Mouse (Mus musculus) embryo, embryonic 10.5 days (tissue): ENCODE measurements around the gene Serpinh1.
"Not testable (repeated sequence)": the region's sequence is repeated elsewhere in the genome, so short reads cannot be mapped to it uniquely, and the experiment has no call there.

ENCODE experiments used
- DNase-seq: peaks from one replicate; pipeline ENCODE4 v3.0.0-alpha.2; 2015; ENCODE audit warnings: low spot score

The Serpinh1 gene

DNA sequence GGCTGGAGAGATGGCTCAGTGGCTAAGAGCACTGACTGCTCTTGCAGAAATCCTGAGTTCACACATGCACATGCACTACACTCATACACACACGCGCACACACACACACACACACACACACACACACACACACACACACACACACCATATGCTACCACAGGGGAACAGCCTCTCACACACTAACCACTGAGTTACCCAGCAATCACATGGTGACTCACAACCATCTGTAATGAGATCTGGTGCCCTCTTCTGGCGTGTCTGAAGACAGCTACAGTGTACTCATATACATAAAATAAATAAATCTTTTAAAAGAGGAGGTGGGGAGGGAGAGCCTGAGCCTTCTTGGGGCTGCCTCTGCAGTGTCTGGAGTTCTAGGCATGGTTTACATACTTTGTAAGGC lies 21.3 kb upstream of the Serpinh1 start:
- not testable (repeated sequence) for DNase-seq

DNA sequence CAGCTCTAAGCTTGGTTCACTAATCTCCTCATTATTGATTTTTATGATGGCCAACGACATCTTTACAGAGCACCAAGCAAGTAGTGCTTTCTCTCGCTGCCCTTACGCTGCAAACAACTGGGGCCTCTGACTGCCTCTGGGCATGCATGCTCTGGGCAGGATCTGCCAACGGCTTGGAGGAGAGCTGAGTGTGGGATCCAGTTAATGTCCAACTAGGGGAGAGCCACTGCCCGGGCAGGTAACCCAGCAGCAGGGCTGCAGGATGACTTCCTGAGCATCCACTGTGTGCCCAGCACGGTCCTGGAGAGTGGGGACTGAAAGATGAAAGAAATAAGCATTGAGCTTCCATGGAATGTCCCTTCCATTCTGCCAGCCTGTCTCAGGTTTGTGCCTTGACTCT lies 13.7 kb upstream of the Serpinh1 start:
- no peak for DNase-seq

DNA sequence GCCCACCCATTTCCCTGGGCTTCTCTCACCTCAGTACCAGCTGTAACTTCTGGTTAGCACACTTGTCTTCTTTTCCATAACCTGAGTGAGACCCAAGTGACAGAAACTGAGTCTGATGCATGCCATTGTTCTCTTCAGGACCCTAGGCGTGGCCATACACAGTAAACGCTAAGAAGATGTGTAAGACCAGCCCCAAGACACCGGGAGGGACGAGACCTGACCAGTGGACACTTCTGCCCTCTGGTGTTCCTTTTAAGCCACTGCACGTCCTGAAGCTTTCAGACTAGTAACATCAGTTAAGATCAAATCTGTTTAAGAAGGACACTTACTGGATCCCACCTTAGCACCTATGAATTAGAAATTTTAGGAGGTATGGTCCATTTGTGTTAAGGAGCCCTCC lies 12.0 kb upstream of the Serpinh1 start:
- DNase-seq = peak; percentile 95

DNA sequence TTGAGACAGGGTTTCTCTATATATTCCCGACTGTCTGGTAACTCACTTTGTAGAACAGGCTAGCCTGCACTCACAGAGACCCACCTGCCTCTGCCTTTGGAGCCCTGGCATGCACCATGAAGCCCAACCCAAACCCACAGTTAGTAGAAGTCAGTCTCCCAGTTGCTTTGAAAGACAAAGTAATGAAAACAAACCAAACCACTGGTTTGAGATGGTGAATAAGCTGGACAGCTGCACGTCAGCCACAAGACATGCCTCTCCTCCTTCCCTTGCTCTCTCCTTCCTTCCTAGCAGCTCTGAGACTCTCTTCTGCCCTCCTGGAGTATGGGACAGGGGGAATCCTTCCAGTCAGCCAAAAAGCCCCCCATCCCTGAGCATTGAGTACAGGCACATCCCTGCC lies 9.1 kb upstream of the Serpinh1 start:
- DNase-seq = no peak

DNA sequence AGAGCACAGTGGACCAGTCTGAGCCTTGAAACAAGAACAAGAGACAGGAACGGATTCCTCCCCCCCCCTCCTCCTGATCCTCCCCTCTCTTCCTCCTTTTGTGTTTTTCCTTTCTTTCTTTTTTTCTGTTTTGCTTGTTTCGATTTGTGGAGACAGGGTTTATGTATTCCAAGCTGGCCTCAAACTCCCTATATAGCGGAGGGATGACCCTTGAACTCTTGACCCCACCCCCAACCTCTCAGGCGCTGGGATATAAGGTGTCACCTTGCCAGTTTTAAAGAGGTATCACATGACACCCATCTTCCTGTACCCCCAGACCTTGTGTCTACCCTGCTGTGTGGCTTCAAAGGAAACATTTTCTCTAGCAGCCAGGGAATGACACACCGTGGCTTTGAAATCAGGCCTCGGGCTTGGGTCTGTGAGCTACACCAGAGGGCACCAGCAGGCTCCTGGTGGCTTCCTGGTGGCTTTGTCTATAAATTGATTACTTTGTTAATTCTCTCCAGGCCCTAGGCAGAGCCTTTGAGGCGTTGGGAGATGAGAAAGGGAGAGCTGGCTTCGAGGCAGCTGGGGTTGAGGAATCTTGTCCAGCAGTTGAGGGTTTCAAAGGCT lies 7.9 kb upstream of the Serpinh1 start:
- peak; percentile 65 for DNase-seq

DNA sequence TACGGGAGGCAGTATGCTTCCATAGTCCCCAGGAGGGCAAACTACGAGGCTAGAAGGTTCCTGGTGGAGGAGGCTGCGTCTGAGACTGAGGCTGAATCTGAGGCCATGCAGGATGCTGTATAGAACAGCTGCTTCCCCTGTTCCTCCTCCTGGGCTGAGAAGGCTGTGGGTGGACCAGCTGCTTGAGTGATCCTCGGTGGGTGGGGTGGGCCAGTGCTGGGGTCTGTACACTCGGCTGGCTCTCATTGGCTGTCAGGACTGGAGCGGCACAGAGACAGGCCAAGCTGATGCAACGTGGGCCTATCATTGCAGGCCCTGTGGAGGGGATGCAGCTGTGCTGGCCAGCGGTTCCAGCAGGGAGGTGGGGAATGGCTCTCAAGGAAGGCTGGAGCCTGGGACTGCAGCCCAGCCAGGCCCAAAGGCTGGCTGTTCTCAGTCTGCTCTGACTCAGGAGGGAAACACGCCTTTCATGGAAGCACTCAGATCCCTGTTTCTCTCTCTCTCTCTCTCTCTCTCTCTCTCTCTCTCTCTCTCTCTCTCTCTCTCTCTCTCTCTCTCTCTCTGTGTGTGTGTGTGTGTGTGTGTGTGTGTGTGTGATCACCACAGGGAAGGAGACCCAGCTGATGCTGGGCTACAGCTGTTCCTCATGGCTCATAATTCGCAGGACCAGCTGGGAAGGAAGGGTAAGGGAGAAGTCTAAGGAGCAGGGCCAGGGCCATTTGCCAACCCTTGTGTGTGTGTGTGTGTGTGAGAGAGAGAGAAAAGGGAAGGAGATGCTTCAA lies 7.2 kb upstream of the Serpinh1 start:
- DNase-seq = peak; percentile 96

DNA sequence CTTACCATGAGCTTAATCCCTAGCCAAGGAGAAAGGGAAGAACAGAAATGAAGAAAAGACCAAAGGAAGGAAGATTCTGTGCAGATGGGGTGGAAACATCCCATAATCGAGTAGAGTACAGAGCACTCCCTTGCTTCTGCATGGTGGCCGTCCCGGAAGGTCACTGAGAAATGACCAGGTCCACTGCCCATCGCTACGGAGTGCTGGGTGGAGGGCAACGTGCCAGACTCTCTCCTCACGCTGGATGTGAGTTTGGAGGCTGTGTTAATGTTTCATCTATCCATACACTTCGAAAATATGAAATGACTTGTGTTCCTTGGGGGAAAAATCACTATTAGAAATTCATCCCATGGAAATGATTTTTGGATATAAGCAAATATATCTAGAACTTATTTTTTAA lies 5.3 kb upstream of the Serpinh1 start:
- no peak for DNase-seq

DNA sequence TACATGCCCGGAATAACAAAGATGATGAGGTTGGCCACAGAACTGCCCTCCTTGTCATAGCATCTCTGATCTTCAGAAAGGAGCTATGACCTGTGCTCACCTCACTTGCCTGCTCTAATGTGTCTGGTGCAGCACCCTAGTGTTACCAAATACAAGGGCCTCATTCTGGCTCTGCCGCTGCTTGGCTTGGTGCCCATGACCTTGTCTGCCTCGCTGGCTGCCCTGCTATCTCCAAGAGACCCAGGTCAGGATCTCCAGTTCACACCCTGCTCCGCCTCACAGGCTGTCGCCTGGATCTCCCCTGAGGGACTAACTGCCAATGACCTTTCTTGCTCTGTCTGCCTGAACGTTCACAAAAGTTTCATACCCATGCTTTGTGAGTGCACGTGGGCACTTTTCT lies 4.2 kb upstream of the Serpinh1 start:
- DNase-seq = no peak

DNA sequence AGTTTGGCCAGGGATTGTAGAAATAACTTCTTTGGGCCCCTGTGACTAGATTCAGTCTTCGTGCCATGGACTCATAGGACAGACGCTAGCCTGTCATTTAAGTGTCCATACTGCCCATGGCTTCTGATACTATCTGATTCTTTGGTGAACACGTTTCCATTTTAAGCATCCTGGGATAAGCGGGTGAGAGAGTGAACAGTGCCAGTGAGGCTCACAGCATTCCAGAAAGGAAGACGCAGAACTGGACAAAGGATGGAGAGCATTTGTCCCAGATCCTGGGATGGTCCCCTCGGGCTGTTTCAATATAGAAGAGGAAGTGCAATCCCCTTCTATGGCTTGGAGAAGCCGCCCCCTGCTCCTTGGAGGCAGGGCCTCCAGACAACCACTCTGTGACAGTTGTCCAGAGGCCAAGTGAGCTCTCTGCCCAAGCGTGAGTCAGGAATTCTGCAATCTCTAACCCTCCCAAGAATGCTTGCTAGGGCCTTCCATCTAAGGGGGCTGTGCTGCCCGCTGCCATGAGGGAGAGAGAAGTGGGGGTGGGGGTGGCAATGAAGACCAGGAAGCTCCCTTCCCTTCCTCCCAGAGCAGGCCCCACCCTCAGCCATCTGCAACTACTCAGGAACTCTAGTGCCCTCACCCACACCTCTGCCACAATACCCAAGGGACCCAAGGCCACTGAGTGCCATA lies 3.3 kb upstream of the Serpinh1 start:
- peak; percentile 48 for DNase-seq

DNA sequence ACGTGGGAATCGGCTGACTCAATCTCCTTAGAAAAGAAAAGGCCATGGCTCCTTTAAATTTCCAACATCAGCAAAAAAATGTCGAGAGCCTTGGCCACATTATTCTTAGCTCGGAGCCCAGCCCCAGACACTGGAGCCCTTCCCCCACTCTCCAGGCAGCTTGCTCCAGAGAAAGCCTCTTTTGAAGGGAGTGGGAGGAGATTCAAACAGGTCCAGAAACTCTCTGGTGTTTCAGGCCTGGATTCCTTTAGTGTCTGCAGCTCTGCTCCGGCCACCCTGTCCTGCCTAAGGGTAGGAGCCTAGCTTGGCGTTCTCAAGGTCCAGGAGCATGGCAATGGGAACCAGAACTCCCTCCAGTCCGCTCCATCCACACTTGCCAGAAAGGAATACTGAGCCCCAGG lies 2.7 kb upstream of the Serpinh1 start:
- DNase-seq = peak; percentile 93

DNA sequence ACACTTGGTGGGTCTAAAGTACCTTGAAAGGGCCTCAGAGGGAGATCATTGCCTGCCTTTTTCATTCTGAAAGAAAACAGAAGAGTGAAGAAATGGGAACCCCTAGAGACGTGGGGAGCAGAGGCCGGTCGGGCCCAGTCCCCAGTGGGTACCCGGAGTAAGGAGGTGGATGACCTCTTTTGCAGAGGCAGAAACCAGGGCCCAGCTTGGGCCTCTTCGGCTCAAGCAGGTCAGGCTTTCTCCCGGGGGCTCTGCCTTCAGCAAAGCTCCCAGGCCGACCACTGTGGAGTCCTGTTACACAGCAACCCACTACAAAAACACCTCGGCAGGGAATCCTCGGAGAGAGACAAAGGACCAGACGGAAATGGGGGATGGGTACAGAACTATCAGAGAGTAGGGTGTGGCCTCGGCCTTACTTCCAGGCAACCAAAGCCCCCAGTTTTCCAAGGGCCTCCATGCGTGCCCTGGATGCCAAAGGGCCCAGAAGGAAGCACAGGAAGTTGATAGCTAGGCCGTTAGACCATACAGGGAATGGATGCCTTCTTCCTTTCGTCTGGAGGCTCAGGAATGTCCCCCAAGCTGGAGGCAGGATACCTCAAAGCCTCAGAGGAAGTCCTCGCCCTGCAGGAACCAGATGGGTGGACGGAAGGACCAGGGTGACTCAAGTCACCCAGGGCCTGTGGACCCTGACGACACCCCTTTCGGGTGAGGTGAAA lies 1.1 kb downstream of the Serpinh1 start:
- peak; percentile 90 for DNase-seq

DNA sequence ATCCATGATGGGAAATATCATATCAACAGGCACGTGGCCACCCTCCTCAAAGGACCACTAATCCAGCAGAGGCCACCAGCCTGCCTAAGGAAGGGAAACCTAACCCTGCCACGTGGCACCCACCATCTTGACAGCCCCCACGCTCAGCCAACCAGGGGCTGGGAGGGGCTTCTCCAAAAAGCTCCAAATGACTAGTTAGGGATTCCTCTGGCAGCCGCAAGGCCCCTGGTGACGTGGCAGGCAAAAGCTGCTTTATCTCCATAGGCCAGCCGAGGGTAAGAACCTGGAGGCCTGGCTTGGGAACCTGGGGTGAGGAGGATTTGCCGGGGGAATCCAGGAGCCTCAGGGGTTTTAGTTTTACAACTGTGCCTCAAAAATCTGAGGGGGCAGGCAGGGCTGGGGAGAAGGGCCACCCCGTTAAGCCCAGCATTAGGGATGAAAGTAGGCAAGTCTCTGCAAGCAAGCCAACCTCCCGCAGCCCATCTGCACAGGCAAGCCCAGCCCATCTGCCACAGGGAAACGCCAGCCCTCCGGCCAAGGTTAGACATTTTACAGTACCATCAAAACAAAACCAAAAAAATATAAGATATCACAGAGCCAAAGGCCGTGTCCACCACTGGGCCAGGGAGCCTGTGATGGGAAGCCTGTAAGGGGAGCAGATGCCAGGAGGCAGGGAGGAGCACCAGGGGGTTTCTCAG lies 1.8 kb downstream of the Serpinh1 start:
- peak; percentile 69 for DNase-seq

DNA sequence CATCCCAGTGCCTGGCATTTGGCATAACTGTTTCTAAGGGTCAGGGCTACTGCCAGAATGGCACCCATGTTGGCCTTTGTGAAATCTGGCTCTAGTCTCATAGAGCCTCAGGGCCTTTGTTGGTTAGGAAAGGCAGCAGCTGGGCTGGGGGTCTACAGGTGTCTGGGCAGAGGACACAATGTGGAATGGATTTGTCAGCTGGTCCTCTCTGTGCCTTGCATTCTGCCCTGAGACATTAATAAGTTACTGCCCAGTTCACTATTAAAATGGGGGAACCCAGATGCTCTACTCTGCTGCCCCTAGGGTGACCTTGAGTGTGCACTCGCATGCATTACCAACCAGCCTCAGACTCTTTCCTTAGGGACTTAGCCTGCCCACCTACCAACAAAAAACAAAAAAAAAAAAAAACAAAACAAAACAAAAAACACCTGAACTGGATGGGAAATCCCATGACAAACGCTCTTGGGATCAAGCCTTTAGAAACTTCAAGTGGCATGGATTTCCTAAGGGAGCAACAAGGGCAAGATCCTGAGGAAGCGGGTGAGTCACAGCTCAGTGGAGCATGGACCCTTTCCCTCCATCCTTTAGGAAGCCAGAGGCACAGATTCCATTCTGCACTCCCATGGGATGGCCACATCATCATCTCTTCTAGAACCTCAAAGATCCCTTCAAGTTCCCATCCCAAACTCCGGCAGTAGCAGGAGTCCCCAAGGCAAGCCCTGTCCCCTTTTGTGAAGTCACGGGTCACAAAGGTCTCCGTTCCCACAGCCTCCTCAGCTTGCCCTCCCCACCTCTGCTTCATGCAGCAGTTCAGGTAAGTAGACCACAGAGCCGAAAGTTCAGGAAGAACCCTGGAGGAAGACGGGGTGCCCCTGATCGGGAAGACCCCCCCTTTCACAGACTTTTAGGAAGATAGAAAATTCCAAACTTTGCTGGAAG lies 3.0 kb downstream of the Serpinh1 start:
- DNase-seq = no peak

DNA sequence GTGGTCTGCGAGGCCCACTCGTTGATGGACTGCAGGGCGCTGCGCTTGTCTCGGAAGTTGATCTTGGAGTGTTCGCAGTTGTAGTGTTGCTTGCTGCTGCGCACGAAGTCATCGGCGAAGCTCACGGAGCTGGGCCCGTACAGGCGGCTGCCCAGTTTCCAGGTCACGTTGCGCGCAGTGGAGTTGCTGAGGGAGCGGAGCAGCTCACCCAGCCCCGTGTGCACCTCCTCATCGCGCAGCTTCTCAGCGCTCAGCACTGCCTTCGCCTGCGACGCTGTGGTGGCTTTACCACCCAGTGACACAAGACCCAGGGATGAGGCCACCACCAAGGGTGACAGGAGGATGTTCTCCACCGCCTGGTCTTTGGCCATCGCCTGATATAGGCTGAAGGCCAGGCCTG lies 4.2 kb downstream of the Serpinh1 start:
- DNase-seq = no peak

DNA sequence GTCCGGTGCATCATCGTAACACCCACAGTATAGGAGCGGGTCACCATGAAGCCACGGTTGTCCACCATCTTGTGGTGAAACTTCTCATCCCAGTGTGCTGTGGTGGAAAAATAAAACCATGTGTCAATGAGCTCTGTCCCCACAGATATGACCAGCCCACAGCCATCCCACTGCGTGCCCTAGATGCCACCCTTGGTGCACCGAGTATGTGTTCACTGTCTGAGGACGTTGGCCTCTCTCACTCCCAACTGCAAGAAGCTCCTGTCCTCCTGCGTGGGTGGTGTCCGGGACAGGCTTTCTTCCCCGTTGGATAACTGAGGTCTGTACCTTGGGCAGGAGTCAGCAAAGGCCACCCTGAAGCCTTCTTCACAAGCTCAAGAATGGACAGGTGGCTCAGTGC lies 5.8 kb downstream of the Serpinh1 start:
- DNase-seq = no peak

DNA sequence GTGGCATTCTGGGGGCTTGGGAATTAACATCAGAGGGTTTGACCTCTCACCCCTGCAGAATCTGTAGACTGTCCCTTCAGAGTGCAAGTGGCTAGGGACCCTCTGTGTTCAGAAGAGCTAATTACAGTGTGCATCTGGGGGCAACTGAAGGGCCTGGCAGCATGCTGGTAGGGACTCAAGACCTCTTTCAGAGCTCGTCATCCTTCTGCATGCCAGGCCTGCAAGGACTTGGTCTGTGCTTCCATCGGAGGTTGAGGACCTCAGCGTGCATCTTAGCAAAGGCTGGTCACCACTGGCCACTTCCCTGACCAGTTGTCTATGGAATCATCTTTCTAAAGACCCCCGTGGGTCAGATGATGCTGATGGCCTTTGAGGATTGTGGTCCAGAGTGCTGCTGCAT lies 9.5 kb downstream of the Serpinh1 start:
- DNase-seq = no peak

DNA sequence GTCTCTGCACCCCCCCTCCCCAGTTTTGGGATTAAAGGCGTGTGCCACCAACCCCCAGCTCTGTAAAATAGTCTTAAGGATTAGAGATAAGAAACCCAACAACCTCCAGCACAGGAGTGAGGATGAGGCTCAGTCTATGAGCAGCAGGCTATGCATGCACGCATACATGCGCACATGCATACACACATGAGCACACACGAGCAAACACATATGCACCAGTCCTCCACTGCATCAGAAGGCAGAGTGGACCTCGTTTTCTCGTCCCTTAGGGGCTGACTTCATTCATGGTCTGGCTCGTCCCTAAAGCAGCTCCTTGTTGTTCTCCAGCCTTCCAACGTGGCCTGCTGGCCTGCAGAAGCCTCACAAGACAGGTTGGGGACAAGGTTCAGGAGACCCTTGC lies 12.3 kb downstream of the Serpinh1 start:
- no peak for DNase-seq

DNA sequence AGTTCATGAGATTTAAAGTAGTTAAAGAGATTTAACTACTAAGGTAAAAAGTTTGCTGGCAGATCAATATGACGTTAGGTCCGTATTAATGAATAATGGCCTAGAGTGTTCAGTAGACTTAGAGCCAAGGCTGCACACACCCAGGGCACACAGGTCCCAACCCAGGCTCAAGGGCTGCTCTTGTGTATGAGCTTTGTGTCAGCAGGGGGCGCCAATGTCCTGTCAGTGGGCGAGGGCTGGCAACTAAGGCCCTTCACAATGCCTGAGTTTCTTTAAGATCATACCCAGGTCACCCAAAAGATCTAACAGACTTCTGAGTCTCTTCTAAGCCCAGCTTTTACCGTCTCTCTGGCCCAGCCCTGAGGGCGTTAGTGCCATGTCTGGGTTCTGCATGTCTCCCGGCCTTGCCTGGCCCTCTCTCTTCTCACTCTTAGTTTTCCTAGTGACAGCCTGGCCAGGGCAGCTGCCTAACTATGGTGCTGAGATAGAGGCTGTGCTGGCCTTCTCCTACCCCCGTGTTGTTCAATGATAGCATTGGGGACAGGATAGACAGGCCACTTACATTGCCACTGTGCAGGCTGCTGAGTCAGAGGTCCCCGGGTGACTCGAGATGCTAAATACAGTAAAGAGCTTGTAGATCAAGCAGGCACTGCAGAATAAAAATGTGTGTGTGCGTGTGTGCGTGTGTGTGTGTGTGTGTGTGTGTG lies 20.1 kb downstream of the Serpinh1 start:
- DNase-seq = peak; percentile 94

DNA sequence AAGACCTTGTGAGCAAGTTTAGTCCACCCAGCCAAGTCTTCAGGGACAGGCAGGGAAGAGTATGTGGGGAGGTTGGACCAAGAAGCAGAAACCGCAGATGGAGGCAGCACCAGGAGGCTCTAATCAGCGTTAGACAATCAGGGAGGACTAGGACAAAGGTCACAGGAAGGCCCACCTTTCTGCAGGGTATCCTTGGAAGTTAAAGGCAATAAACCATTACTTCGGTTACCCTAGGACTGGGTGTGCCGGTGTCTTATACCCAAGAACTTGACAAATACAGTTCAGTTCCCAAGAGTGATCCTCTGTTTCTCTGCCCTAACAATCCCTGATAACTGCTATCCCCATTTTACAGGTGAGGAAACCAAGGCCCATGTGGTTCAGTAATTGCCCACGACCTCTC lies 23.0 kb downstream of the Serpinh1 start:
- DNase-seq = no peak

DNA sequence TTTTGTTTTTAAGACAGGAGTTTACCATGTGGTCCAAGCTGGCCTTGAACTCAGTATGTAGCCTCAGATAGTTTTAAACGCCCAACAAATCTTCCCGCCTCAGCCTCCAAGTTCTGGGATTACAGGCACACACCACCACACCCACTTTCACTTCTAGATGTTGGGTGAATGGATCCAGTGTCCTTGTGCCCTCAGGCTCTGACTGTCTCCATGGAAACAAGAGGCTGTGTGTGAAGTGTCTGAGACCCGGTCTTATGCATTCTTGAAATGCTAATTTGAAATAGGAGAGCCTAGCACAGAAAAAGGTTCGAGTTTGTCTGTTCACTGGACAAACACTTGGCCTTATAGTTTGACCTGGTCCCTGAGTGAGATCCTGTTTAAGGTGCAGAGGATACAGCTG lies 24.2 kb downstream of the Serpinh1 start:
- DNase-seq = peak; percentile 68
